Mouse (Mus musculus) lung, embryonic 14.5 days (tissue): ENCODE results near the gene Upk1b. TPM values are rescaled to one million over a fixed set of nuclear protein-coding genes. Genes with fewer than 3 reads are reported as not detected.

Source experiments
- ATAC-seq: fragments of 200-750 bp; cut with Nextera tagmentation; 2 replicates; pipeline ENCODE4 v1.8.0; 2017; ENCODE audit warnings: mild to moderate bottlenecking, moderate TSS enrichment, moderate library complexity; ENCODE audit not compliant: insufficient read depth
- DNase-seq: peaks from one replicate; pipeline ENCODE4 v3.0.0-alpha.2; 2015
- H3K27ac ChIP-seq: fragments of 300-500 bp; sonication (generic); 2 replicates; pipeline ENCODE4 v1.5.1; 2014; ENCODE audit warnings: low read depth, mild to moderate bottlenecking, moderate library complexity
- H3K27me3 ChIP-seq: fragments of 300-500 bp; sonication (generic); 2 replicates; pipeline ENCODE4 v1.6.1; 2014; ENCODE audit warnings: low read length, control low read depth; ENCODE audit not compliant: insufficient read depth
- H3K36me3 ChIP-seq: fragments of 300-500 bp; sonication (generic); 2 replicates; pipeline ENCODE4 v1.6.1; 2014; ENCODE audit warnings: control low read depth; ENCODE audit not compliant: insufficient read depth
- H3K4me1 ChIP-seq: fragments of 300-500 bp; sonication (generic); 2 replicates; pipeline ENCODE4 v1.6.1; 2014; ENCODE audit warnings: antibody characterized with exemption, control low read depth; ENCODE audit not compliant: insufficient read depth
- H3K4me2 ChIP-seq: fragments of 300-500 bp; sonication (generic); 2 replicates; pipeline ENCODE4 v1.6.1; 2014; ENCODE audit warnings: mild to moderate bottlenecking
- H3K4me3 ChIP-seq: fragments of 300-500 bp; sonication (generic); 2 replicates; pipeline ENCODE4 v1.5.1; 2014; ENCODE audit warnings: low read depth, low read length
- H3K9ac ChIP-seq: fragments of 300-500 bp; sonication (generic); 2 replicates; pipeline ENCODE4 v1.6.1; 2014
- H3K9me3 ChIP-seq: fragments of 300-500 bp; sonication (generic); 2 replicates; pipeline ENCODE4 v1.6.1; 2016; ENCODE audit warnings: low read depth, low read length, control low read depth
- CTCF ChIP-seq: IDR thresholded peaks from 2 replicates; pipeline ENCODE4 v1.5.1; 2016; ENCODE audit warnings: antibody characterized with exemption, low read depth
- WGBS: fragments of 180-500 bp; shearing (Covaris S2); extraction: QIAGEN DNeasy Blood & Tissue Kit; methylation state at CpG from one replicate; pipeline ENCODE4 v1.1.7; 2014; 5-methylcytosine and 5-hydroxymethylcytosine counted together
- polyA plus RNA-seq: library from polyadenylated mRNA; unstranded; fragments of >200 nt; fragmentation: Nextera tagmentation; extraction: Ambion mirVana; gene quantifications from 2 replicates; pipeline ENCODE4 v1.2.1, GENCODE M21; 2014

Upk1b gene
- polyA plus RNA-seq, 1 experiment from 2014 or later, result 15.4 TPM

DNA sequence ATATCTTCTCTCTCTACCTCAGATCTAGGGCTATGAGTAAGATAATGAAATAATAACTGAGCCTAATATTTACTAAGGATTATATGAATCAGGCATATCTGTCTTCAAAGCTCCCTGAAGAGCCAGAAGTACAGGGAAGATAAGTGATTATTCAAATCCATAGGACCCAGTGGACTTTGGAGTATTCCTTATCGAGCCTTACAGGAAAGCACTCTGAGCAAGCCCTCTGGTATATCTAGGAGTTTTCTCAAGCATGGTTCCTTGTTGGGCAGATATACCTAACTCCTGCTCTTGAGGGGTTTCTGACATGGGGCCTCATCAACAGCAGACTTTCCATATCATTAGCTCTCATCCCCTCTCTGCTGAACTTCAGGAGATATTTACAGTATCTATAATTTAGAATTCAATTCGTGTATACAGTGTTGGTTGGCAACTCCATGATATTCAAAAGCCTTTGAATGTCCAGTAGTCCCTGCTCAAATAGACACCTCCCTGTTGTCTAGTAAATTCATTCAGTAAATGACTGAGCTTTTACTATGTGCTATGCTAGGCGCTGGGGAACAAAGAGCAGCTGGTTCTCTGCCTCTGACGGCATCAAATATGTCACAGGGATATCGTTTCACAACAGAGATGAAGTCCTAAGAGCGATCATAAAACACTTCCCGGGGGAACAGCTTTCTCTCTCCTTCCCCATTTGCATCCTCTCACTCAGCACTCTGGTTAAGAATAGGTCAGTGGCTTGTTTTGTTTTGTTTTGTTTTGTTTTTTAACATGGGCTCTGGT, 25.0 kb downstream of the Upk1b start:
- no peaks in the 10 kb centered on the region for H3K9me3 ChIP-seq
- peak overlapping the region; percentile 15; the same call in 1 of the 2 replicates for H3K27ac ChIP-seq
- no peak overlapping the region for H3K4me3 ChIP-seq
- WGBS, result 33% methylated on average over 7 of the region's 7 CpGs
- no peaks in the 10 kb centered on the region for H3K27me3 ChIP-seq
- TF ChIP-seq CTCF, result no peak
- ATAC-seq (peak; percentile 89), DNase-seq (peak; percentile 93)
- H3K4me2 ChIP-seq, result no peak overlapping the region
- H3K36me3 ChIP-seq, result no peaks in the 10 kb centered on the region
- H3K9ac ChIP-seq, result no peak overlapping the region
- H3K4me1 ChIP-seq, result peaks cover 19% of the 10 kb centered on the region

DNA sequence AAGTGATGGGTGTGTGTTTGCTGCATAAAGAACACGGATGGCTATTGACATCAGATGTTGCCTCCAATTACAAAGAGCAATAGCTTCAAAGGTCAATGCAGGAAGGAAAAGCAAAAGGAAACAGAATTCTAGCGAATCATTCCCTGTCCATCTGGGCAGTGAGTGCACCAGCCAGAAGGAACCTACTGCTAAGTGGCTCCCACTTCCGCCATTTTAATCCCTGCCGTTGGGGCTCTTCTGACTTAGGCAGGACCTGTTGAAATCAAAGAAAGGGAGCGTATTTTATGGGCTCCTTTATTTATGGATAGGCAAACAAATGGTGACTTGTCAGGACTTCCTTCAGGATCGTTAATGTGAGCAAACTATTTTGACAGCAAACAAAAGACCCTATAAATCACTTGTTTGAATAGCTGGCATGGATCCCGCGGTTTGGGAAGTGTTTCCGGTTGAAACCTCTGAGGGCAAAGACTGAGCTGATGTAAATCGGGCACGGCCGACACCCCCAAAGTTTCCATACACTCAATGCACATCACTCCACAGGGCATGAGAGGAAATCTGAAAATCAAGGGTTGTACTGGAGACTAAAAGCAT, 27.1 kb downstream of the Upk1b start:
- Histone ChIP-seq H3K9me3 (no peaks in the 10 kb centered on the region), H3K4me2 (no peak overlapping the region; the same call in 1 of the 2 replicates), H3K27me3 (no peaks in the 10 kb centered on the region), H3K9ac (no peak overlapping the region), H3K4me3 (no peak overlapping the region), H3K4me1 (peaks cover 19% of the 10 kb centered on the region), H3K36me3 (peaks cover 11% of the 10 kb centered on the region), H3K27ac (no peak overlapping the region)
- WGBS, result 35% methylated on average over 12 of the region's 12 CpGs
- no peak for TF ChIP-seq CTCF
- DNase-seq (peak; percentile 71), ATAC-seq (no peak)

DNA sequence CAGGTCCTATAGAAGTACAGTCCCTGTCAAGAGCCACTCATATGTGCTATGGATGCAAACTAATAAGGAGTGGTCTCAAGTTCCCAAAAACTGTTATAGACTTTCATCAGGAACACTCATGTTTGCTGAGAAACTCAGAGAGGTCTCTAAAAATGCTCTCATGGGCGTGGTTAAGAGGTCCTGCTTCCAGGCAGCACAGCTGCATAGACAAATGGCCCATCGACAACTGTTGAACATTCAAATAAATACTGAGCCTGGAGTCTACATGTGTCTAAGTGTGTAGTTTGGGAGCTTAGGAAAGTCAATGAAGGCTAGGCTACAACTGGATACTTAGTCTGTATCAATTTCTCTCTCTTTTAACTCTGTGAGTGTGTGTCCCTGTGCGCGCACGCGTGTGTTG, 29.0 kb downstream of the Upk1b start:
- 89% methylated on average over 6 of the region's 6 CpGs for WGBS
- Histone ChIP-seq H3K27ac (no peak overlapping the region), H3K36me3 (peaks cover 23% of the 10 kb centered on the region), H3K4me2 (no peak overlapping the region), H3K27me3 (no peaks in the 10 kb centered on the region), H3K4me1 (peaks cover 18% of the 10 kb centered on the region), H3K4me3 (no peak overlapping the region), H3K9ac (no peak overlapping the region), H3K9me3 (no peaks in the 10 kb centered on the region)
- ATAC-seq (no peak), DNase-seq (no peak)
- TF ChIP-seq CTCF, result no peak

DNA sequence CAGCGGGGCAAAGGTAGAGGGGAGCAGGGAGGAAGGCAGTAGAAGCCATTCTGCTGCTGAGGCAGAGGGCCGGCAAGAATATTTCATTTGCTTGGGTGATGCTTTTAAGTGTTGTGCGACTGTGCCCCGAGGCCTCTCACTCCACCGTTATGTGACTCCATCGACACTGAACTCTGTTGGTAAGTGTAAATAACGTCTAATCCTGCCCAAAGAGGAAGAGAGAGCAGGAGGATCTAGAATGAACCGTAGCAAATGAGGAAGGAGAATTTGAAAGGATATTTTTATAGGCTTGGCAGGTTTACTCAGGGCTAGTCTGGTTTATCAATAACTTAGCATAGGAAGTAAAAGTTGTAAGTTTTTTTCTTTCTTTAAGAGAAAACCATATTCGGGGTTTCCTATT, 30.6 kb downstream of the Upk1b start:
- peaks cover 12% of the 10 kb centered on the region for H3K4me1 ChIP-seq
- DNase-seq, result no peak
- no peak for ATAC-seq
- no peak overlapping the region for H3K4me3 ChIP-seq
- H3K36me3 ChIP-seq, result peaks cover 28% of the 10 kb centered on the region
- H3K9ac ChIP-seq, result no peak overlapping the region
- H3K9me3 ChIP-seq, result no peaks in the 10 kb centered on the region
- no peak for TF ChIP-seq CTCF
- H3K27me3 ChIP-seq, result no peaks in the 10 kb centered on the region
- H3K27ac ChIP-seq, result no peak overlapping the region; the same call in 1 of the 2 replicates
- 62% methylated on average over 9 of the region's 9 CpGs for WGBS
- no peak overlapping the region for H3K4me2 ChIP-seq

DNA sequence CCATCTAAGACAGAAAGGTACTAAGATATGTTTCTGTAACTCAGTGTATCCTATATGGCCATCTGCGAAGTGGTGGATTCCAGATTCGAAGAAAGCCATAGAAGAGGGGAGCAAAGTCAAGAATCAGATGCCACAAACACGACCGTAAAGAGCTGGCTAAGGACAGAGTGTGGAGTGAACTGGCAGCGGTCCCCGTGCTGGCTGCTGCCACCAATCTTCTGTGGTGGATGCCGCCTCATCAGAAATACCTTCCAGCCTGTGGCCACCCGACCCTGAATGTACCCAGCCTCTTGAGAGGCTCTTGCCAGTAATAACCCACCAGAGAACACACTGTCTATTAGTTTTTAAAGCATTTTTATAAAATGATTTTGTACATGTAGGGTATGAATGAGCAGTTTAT, 31.7 kb downstream of the Upk1b start:
- Histone ChIP-seq H3K4me3 (no peak overlapping the region), H3K4me2 (no peak overlapping the region), H3K4me1 (peaks cover 7% of the 10 kb centered on the region), H3K9ac (no peak overlapping the region), H3K27me3 (no peaks in the 10 kb centered on the region), H3K27ac (no peak overlapping the region), H3K9me3 (no peaks in the 10 kb centered on the region), H3K36me3 (peaks cover 29% of the 10 kb centered on the region)
- ATAC-seq (no peak), DNase-seq (no peak)
- WGBS, result 92% methylated on average over 8 of the region's 8 CpGs
- no peak for TF ChIP-seq CTCF

DNA sequence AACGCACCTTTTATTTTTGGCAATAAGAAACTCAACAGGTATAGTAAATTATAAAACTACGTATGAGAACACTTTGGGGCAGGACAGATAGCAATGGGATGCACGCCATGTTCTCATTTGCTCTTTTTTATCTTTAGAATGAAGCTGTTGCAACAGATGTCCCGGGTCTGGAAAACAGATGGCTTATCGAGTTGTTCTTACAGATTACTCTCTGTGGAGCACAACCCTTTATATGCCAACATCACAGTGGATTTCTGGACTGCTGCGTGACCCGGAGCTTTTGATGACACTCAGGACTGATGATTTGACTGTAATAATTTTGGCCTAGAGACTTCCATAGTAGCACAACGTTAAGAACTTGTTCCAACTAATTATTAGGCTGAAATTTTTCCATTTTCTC, 32.4 kb downstream of the Upk1b start:
- H3K4me1 ChIP-seq, result peaks cover 2% of the 10 kb centered on the region; the same call in 1 of the 2 replicates
- WGBS, result 75% methylated on average over 8 of the region's 8 CpGs
- no peaks in the 10 kb centered on the region for H3K9me3 ChIP-seq
- no peak overlapping the region for H3K4me2 ChIP-seq
- no peak overlapping the region for H3K9ac ChIP-seq
- no peak for TF ChIP-seq CTCF
- no peak overlapping the region for H3K4me3 ChIP-seq
- H3K27me3 ChIP-seq, result no peaks in the 10 kb centered on the region
- peaks cover 35% of the 10 kb centered on the region for H3K36me3 ChIP-seq
- DNase-seq, result no peak
- H3K27ac ChIP-seq, result no peak overlapping the region
- no peak for ATAC-seq

DNA sequence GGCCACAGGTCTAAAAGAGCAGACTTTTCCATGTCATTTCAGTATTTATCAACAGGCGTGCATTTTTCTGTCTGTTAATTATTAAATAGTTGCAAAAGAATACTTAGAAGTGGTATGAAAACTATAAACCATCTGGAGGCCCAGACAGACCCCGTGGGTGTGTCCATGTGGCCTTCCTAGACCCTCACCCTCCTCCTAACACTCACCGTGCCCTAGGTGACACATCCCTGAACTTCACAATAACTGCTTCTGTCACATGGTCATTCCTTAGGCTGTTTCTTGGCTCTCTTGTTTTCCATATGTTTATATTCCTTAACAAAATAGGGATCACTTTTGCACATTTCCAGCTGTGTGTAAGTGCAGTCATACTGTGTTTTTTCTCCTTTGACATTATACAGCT, 33.5 kb downstream of the Upk1b start:
- no peak overlapping the region for H3K4me2 ChIP-seq
- no peak for TF ChIP-seq CTCF
- no peaks in the 10 kb centered on the region for H3K27me3 ChIP-seq
- 45% methylated on average over 3 of the region's 3 CpGs for WGBS
- no peaks in the 10 kb centered on the region for H3K4me1 ChIP-seq
- H3K9me3 ChIP-seq, result no peaks in the 10 kb centered on the region
- no peak overlapping the region for H3K9ac ChIP-seq
- ATAC-seq (no peak), DNase-seq (no peak)
- H3K36me3 ChIP-seq, result peaks cover 36% of the 10 kb centered on the region
- H3K27ac ChIP-seq, result no peak overlapping the region
- H3K4me3 ChIP-seq, result no peak overlapping the region
